In the genomic region with DNA sequence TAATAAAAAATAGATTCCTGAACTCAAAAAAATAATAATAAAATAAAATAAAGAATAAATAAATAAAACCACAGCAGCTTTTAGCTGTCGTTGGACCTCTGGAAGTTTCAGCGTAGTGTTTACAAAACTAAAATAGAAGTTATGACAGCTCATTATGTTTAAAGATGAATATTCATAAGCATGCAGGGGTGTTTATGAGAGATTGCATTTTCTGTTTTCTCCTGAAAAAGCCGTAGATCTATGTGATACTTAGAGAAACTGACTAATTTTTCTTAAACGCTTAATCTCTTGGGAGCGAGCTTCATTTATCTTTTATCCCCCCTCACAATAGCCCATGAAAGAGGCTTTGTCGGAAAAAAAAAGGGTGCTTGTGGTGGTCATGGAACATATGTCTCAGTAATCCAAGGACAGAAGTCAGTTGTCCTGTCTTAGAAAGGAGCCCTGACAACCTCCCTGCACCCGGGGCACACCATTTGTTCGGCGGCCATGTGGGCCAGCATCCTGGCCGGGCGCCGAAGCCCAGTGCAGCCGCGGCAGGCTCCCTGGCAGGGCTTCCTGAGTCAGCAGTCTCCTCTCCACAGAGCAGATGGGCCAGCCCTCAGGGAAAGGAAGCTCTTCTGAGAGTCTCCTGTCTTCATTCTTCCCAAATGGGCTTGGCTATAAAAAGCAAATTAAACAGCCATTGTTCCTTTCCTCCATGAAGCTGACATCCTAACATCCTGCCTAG, we compare ENCODE assay signal across 9 mouse cellular contexts.
A peak's percentile ranks its signal among the peaks of the same experiment; 100 is the strongest.
DNase-seq lines count a peak whose midpoint lies in the region; ATAC-seq and TF ChIP-seq lines count a peak whose summit lies in the region.
"Had no signal": no experiment of that assay in that cellular context is flagged by ENCODE, and none has a peak within 500 bp of the region (broad histone marks: within the 10 kb centered on the region; RNA-seq: fewer than 3 reads in every experiment).

No protein-coding gene starts in this region.

- H3K4me3 ChIP-seq in intestine, postnatal 0 days (ENCODE audit: low read depth, low read length), result no peak overlapping the region
- H3K4me3 ChIP-seq in neural tube, embryonic 12.5 days, result no peak overlapping the region

- H3K9me3 ChIP-seq in intestine, postnatal 0 days (ENCODE audit: control insufficient read depth), result no peaks in the 10 kb centered on the region
- H3K9me3 ChIP-seq in neural tube, embryonic 12.5 days, result no peaks in the 10 kb centered on the region

- H3K9ac ChIP-seq in intestine, postnatal 0 days (ENCODE audit: low read depth, low read length), result no peak overlapping the region
- no peak overlapping the region for H3K9ac ChIP-seq in neural tube, embryonic 12.5 days
- H3K9ac ChIP-seq: liver, embryonic 14.5 days had no signal

- H3K27me3 ChIP-seq in intestine, postnatal 0 days (replicated peaks; ENCODE audit: control insufficient read depth, insufficient read depth, low read length), result no peaks in the 10 kb centered on the region
- H3K27me3 ChIP-seq in neural tube, embryonic 12.5 days (replicated peaks), result no peaks in the 10 kb centered on the region

- WGBS in intestine, postnatal 0 days, result 47% methylated on average over 14 of the region's 14 CpGs
- WGBS in neural tube, embryonic 12.5 days, result 9% methylated on average over 14 of the region's 14 CpGs

- intact Hi-C loops in left cerebral cortex, postnatal 4 days (cut with DNase I), result no loop called here

- H3K36me3 ChIP-seq in intestine, postnatal 0 days (ENCODE audit: control insufficient read depth, insufficient read depth), result no peaks in the 10 kb centered on the region
- H3K36me3 ChIP-seq in neural tube, embryonic 12.5 days, result no peaks in the 10 kb centered on the region

- no peak for ATAC-seq in intestine, postnatal 0 days
- peak; percentile 94 for ATAC-seq in neural tube, embryonic 12.5 days (ENCODE audit: low FRiP score, low read depth)

- peaks cover 8% of the 10 kb centered on the region; the same call in 1 of the 2 replicates for H3K4me1 ChIP-seq in intestine, postnatal 0 days (replicated peaks; ENCODE audit: control insufficient read depth, insufficient read depth, low read length)
- H3K4me1 ChIP-seq in neural tube, embryonic 12.5 days, result peaks cover 12% of the 10 kb centered on the region; the same call in 1 of the 2 replicates

- peak overlapping the region; percentile 28; the same call in 1 of the 2 replicates for H3K4me2 ChIP-seq in intestine, postnatal 0 days (replicated peaks; ENCODE audit: low read depth)
- H3K4me2 ChIP-seq in neural tube, embryonic 12.5 days (replicated peaks), result peak overlapping the region; percentile 33

- no peak for TF ChIP-seq CTCF in intestine, postnatal 0 days (IDR thresholded peaks at IDR 0.05; ENCODE audit: low read depth)

- DNase-seq in adrenal gland, postnatal 36 days, result peak; percentile 54 to 69
- peak; percentile 61 to 80 for DNase-seq in cerebellum, postnatal 4 days (ENCODE audit: low spot score in 2 of 2)
- DNase-seq in heart, adult 18-20 months, result peak; percentile 17 to 18
- peak; percentile 93 for DNase-seq in left cerebral cortex, postnatal 4 days
- no peak for DNase-seq in thymus, postnatal 36 days
- DNase-seq in adipocyte (ENCODE audit: low spot score), result no peak

- H3K27ac ChIP-seq in intestine, postnatal 0 days (ENCODE audit: low read depth, low read length), result no peak overlapping the region; the same call in 1 of the 2 replicates
- peak overlapping the region; percentile 11; the same call in 1 of the 2 replicates for H3K27ac ChIP-seq in neural tube, embryonic 12.5 days
- H3K27ac ChIP-seq: liver, embryonic 14.5 days had no signal

Comparison
In these comparisons a context has a peak if more than half of its experiments do, and no peak if none do; other contexts are left out.
1. DNase-seq: peak in adrenal gland, postnatal 36 days (2 of 2), cerebellum, postnatal 4 days (2 of 2), heart, adult 18-20 months (2 of 2) and left cerebral cortex, postnatal 4 days (single experiment); none in thymus, postnatal 36 days (0 of 2) and adipocyte (single experiment).